Mouse (Mus musculus): ENCODE measurements around the gene Asna1.

The Asna1 gene

DNA sequence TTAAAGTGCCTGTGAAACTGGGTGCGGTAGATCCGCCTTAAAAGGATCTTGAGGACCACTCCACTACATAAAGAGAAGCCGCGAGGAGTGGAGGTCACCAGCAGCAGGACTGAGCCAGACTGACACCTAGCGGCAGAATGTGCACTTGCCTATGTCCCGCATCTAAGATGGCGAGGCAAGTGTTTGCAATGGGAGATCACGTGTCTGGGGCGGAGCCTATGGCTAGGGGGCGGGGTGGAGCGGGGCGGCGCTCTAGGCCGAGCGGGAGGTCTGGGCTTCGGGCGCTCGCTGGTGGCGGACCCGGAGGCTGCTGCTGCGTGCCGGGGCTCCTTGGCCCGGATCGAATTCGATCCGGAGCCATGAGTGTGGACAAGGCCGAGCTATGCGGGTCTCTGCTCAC, 34.7 kb downstream of the Asna1 start, which contains the start of gene Hook2:
Gene Hook2, plus strand, starts transcription at position 255 of the 400 bp plus-strand sequence.
- DNase-seq (ENCODE audit: extremely low read depth, low read depth, low spot score) = no peak

DNA sequence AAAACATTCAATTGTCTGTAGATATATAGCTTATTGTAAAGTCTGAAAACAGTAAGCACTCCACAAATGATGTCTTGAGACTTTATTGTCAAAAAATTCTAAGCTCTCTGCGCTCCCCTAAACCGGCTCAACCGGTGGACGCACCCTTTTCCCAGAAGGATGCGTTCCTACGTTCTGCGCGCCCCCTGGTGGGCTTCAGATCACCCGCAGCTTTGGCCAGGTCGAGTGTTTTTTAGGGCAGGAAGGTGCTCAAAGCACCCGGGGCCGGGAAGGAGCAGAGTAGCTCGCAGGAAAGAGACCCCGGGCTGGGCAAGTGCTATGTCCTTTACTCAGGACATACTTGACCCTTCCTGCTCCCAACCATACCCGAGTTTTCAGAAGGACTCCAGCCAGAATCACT, 35.3 kb downstream of the Asna1 start:
- DNase-seq (ENCODE audit: extremely low read depth, low read depth, low spot score) = no peak

DNA sequence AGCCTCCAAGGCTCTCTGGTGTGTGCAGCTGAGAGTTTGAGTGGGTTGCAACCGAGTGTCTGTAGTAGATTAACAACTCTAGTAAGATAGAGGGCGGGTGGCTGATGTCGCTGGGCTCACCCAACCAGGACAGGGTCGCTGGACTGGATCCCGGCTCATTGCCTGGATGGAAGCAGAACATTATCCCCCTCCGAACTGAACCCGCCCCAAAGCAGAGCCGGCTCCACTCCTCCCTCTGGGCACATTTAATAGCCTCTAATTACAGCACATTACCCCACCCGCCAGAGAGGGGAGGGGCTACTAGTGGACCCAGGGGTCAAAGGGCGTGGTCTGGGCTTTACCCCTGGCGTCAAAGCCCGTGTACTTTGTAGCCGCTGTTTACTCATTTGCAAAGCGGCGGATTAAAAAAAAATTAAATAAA, 35.8 kb downstream of the Asna1 start:
- DNase-seq (ENCODE audit: extremely low read depth, low read depth, low spot score) = no peak

DNA sequence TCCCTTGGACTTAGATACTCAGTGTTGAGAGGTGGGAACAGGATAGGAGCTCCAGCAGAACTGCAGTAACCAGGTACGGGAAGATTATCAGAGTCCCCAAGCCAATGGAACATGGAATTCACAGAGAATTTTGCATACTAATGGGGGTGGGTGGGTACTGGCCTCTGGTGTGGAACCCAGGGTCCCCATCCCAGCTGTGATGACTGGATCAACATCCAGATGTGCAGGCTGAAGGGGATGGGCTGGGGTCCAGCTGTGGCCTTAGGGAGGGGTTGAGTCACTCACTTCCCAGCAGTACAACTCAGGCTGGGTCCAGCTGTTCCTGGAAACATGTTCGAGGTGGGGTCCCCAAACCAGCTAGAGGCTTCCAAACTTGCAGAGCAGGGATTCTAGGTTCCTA, 37.2 kb downstream of the Asna1 start:
- DNase-seq (ENCODE audit: extremely low read depth, low read depth, low spot score) = no peak

DNA sequence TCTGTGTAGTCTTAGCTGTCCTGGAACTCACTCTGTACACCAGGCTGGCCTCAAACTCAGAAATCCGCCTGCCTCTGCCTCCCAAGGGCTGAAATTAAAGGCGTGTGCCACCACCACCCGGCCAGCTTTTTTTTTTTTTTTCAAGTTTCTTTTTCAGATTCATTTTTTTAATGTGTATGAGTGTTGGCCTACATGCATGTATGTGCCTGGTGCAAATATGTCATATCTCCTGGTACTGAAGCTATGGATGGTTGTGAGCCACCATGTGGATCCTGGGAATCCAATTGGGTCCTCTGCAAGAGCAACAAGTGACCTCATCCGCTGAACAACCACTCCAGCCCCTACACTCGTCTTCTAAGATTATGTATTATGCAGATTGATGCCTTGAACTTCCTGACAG, 37.7 kb downstream of the Asna1 start:
- no peak for DNase-seq (ENCODE audit: extremely low read depth, low read depth, low spot score)

DNA sequence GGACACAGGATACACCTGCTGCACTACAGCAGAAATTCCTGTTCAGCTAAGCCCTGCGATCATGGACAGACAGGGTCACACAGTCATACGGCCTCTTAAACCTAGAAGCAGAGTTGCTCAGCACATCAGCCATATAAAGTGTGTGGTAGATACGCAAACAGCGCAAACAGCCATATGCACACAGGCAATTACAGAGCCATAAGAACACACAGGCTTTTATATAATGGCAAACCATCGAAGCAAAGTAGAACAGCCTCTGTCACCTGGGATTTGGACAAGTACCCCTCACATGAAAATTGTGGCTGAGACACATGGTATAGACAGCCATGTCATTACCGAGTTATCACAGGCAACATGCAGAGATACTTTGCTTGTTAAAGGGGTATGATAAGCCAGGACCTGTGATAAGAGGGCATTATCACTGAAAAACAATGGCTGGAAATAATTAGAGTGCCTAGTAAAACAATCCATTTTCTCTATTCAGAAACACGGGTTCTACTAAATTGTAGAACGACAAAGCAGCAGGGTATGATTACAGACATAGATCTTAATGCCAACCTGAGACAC, 38.6 kb downstream of the Asna1 start:
- no peak for DNase-seq (ENCODE audit: extremely low read depth, low read depth, low spot score)

DNA sequence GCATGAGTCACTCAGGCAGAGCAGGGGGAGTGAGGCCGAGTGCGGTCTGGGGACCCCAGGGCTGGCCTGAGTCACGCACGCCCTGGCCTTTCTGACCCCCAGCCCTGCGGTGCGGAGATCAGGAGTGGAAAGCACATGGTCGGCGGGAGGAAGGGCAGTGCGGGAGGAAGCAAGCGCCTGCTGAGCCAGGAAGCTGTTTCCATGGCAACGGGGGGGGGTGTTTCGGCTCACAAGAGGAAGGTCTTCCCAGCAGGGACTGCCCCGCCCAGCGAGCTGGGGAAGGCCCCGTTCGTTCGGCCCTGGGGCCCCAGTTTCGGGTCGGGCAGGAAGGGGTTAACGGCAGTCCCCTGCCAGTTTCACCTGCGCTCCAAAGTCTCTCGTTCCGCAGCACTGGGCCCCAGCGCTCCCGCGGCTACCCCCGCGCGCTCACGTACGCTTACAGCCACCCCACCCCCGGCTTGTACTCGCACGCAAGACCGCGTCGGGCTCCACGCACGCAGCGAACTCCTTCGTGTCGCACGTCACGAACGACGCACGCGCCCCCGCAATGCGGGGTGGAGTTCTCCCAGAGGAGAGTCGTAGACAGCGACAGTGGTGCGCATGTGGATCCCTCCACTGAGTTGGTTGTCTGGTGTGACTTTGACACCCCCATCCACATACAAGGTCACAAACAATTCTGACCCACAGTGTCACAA, 39.2 kb downstream of the Asna1 start:
- no peak for DNase-seq (ENCODE audit: extremely low read depth, low read depth, low spot score)

DNA sequence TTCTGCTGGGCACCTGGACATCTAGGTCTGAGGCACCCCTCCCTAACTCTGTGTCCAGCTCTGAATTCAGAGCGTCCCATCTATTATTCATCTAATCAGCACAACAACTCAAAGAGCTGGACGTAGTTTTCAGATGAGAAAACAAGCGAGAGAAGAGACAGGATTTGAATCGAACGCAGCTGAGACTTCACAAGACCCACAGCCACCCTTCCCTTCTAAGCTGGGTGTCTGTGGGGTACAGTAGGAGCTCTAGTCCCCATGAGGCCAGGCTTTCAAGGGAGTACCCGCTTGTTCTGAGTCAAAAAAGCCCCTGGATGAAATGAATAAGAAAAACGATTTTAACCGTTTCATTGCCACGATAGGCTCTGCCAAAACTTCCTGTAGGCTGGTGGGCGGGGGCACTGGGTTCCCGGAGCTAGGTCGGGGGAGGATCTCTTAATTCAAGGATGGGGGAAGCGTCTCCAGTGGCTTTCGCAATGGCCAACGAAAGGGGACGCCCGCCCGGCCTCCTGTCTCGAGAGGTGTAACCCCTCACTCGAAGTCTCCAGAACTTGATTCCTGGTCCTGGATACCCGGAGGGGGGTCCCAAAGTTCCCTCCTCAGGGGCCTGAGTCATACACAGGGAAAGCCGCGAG, 39.9 kb downstream of the Asna1 start:
- no peak for DNase-seq (ENCODE audit: extremely low read depth, low read depth, low spot score)

DNA sequence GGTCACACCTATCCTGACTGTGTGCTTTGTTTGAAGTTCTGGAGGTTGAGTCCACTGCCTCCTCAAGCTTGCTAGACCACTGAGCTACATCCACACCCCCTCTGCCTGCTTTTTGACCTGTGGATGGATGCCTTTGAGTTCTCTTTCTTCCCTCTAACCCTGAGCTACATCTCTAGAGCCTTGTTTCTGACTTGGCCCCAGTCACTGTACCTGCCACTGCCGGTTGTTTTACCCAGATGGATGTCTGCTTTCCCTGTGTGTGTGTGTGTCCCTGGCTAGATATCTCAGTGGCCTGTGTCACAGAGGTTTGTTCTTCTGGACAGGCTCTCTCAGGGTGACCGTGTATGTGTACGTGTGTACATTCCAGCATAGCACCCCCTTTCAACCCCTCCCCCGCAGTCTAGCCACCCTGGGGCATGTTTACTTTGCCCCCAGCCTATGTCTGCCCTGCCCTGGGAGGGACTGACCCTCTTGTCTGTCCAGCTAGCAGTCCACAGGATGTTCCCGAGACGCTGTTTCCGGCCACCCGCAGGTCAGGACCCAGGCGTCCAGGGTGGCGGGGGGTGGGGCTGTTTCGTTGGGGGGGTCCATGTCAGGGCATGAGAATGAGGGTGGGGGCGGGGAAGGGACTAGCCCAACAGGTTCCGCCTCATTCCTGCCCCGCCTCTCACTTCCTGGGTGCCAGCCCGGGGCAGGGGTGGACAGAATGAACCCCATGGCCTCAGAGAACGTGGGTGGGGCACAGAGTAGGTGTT, 40.6 kb downstream of the Asna1 start:
- DNase-seq (ENCODE audit: extremely low read depth, low read depth, low spot score) = no peak

DNA sequence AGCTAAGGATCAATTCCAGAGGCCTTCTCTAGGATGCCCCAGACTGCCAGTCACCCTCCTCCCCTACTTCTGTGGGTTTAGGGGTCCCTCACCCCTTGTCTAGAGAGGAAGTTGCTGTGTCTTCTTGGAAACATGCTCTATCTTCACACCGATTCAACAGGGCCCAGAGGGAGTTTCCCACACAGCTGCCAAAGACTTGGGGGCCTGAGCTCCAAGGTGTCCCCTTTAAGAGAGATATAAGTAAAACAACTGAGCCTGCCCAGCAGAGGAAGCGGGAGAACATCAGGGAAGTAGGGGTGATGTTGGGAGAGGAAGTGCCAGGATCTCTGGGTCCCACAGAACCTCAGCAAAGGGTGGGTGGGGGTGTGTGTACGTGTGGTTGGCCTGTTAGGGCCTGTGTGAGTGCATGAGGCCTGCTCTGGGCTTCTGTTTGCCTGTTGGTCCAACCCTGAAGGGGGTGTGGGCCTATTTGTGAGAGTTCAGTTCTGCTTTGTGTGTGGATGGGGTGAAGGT, 42.5 kb downstream of the Asna1 start:
- DNase-seq (ENCODE audit: extremely low read depth, low read depth, low spot score) = no peak

DNA sequence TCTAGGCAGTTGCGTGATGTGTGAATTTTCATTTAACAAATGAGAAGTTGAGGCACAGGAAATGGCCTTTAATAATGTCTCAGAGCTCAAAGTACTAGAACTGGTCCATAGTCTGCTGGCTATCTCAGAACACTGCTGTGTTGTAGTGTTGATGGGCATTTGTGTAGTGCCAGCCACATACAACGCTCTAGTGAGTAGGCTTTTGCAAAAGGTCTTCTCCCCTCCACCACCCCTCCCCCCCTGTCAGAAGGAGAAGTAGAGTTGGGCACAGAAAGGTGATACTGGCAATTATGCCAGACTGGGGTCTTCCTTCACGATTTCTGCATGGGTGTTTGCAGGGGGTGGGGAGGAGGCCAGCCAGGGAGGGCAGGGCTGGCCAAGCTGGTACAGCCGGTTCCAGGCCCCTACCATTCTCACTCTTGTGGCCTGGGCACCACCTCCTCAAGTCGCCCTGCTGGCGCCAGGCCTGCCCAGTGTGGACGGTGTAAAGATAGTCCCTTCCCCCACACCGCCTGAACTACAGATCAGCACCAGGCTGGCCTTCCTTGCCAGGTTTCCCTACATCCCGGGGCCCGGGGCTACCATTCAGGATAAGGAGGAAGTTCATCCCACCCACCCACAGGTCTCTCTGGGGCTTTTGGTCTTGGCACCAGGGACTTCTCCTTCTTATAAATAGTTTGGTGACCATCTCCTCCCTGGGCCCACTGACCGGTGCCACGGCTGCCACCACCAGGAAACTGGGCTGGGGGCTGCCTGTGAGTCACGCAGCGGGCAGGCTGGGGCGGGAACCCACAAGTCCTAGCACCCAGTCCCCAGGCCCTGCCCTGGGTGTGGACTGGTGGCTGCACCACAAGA, 43.2 kb downstream of the Asna1 start:
- DNase-seq (ENCODE audit: extremely low read depth, low read depth, low spot score) = no peak

DNA sequence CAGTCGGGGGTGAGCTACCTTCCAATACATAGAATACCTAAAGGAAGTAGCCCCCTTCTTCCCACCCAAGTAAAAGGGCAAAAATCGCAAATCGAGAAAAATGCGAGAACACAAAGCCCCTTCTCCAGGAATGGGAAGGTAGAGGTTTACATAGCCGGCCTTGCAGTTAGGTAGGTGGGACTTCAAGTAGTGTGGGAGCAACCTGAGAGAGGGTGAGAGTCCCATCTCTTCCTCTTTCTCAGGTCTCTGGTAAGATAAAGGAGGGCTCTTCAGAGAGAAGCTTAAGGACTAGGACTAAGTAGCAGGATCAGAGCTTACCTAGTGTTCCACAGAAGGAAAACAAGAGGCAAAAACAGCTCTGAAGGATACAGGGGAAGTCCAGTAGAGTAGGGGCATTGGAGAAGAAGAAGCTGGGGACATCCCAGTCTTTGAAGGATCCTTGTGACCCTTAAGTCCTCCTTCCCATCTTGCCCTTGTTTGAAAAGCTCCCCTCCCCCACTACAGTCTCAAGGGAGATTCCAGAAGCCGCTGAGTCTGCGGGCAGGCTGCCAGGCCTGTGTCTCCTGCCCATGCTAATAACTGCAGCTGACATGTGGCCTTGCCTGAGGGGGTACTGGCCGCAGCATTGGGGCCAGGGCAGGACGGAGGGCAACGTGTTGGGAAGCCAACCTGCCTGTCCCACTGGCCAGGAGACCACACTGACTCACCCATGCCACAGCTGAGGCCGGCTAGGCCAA, 44.3 kb downstream of the Asna1 start:
- no peak for DNase-seq (ENCODE audit: extremely low read depth, low read depth, low spot score)

DNA sequence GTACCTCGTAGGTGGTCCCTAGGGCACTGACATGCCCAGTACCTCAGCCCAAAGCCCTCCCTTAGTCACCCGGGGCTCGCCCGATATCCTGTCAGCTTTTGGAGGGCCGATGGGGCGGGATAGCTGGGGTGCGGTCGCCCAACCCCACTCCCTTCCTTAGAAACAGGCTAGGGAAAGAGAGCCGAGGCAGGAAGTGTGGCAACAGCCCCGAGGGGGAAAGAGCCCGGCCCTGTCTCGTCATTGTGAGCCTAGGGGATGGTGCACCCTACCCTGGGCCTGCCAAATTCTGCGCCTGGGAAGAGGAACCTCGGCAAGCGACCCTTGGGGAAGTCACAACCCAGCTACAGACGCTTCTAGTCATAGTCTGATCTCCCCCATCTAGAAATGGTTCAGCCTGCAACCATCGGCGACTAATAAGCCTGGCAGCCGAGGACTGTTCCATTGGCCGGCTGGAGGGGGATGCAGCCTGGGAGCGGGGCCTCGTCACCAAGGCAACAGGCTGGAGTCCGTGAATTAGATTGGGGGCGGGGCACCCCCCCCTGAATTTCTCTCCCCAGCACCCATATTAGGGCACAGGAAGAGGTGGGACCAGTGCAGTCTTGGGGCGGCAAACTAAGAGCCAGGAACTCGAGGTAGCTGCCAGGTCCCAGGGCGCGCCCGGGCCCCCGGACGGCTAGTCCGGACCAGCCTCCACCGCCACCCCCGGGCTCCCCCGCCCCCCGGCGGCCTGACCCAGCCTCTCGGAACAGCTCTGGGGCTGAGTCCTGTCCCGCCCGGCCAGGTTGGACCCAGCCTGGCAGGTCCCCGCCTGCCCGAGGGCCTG, 45.3 kb downstream of the Asna1 start:
- DNase-seq (ENCODE audit: extremely low read depth, low read depth, low spot score) = no peak

DNA sequence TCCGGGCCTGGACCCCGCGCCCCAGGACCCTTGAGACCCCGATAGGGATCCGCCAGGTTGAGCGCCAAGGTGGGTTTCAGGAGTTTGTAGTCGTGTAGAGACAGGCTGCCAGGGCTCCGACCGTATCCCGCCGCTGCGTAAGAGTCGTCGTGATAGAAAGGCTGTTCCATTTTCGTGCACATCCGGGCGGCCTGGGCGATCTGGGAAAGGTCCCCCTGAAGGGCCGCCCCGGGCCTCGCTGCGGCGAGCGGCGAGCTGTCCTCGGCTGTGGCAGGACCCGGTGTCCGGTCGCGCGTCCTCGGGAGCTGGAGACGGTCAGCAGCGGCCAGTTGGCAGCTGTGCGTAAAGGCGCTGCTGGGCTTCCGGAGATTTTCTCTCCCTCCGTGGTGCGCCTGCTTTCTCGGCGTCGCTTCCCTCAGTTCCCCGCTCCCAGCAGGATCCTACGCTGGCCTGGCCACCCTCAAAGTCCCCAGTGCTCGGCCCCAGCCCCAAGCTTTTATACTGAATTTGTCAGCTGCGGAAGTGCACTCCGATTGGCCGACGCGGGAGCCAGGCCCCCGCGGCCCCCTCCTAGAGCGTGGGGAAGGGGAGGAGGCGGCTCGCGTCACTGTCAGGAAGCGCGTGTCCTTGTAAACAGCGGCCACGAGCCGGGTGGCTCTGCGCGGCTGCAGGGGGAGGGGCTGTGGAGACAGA, 46.7 kb downstream of the Asna1 start, which contains the start of gene Junb:
Gene Junb, minus strand, starts transcription at position 471 of the 693 bp plus-strand sequence.
- no peak for DNase-seq (ENCODE audit: extremely low read depth, low read depth, low spot score)

DNA sequence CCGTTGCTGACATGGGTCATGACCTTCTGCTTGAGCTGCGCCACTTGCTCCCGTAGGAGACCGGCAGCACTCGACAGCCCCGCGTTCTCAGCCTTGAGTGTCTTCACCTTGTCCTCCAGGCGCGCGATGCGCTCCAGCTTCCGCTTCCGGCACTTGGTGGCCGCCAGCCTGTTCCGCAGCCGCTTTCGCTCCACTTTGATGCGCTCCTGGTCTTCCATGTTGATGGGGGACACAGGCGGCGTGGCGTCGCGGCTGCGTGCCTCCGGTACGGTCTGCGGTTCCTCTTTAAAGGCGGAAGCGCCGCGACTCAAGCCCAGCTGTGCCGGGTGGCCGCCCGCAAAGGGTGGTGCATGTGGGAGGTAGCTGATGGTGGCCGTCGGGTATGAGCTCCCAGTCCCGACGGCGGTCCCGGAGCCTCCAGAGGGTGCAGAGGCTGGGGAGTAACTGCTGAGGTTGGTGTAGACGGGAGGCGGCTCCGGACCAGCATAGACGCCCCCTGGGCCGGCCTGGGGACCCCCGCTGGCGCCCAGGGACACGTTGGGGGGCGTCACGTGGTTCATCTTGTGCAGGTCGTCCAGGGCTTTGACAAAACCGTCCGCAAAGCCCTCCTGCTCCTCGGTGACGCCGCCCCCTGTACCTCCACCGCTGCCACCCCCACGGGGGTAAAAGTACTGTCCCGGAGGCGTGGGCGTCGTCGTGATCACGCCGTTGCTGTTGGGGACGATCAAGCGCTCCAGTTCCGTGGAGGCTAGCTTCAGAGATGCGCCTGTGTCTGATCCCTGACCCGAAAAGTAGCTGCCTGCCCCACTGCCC, 47.4 kb downstream of the Asna1 start:
- no peak for DNase-seq (ENCODE audit: extremely low read depth, low read depth, low spot score)

DNA sequence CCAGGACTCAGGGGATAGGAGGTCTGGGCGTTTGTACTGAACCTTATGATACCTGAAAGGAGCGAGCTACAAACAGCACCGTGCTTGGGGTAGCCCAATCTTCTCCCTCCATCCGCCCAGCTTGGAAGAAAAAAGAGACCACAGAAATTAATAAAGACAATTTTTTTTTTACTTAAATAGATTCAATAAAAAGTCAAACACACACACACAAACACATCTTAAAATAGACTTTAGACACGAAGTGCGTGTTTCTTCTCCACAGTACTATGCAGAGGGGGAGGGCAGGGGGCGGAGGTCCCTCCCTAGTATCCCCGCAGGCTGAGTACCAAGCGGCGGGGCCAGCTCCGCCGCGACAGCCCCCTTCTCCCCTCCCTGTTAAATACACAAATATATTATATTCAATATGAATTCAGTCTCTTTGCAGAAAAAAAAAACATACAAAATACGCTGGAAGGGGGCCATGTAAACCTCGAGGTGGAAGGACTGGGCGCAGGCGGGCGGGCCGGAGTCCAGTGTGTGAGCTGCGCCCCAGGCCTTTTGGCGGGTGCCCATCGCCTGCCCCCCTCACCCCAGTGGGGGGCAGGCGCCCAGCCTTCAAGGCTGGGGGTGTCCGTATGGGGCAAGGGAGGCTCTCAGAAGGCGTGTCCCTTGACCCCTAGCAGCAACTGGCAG, 48.2 kb downstream of the Asna1 start:
- no peak for DNase-seq (ENCODE audit: extremely low read depth, low read depth, low spot score)
